Mouse (Mus musculus): ENCODE results near the gene Ms4a8a.
"Not testable (repeated sequence)": the region's sequence is repeated elsewhere in the genome, so short reads cannot be mapped to it uniquely, and the experiment has no call there.

DNA sequence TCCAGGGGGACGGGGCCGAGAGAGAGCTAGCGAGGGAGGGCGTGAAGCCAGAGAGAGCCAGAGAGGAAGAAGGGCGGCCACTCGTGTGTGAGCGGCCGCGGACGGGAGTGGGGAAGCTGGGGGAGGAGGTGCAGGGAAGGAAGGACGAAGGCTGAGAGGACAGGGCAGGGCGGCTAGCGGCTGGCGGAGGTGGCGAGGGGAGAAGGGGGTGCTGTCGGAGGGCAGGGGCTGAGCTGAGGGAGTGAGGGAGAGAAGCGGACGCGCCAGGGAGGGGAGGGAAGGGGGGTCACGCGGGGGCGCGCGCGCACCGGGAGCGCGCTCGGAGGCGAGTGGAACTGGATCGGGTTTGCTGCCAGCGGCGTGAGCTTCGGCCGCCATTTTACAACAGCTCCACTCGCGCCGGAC lies 40.1 kb upstream of the Ms4a8a start:
- not testable (repeated sequence) for TF ChIP-seq CTCF (IDR thresholded peaks at IDR 0.05; ENCODE audit: control insufficient read depth, insufficient read depth, insufficient read length); MYOG (IDR thresholded peaks at IDR 0.05; ENCODE audit: control insufficient read depth, extremely low read depth, insufficient read length); MAX (IDR thresholded peaks at IDR 0.05); FOSL1 (IDR thresholded peaks at IDR 0.05; ENCODE audit: insufficient read depth, low read length, poor library complexity, severe bottlenecking); USF1 (IDR thresholded peaks at IDR 0.05; ENCODE audit: low read depth); MYOD1 (IDR thresholded peaks at IDR 0.05; ENCODE audit: control insufficient read depth, insufficient read length, low read depth); CEBPB (IDR thresholded peaks at IDR 0.05; ENCODE audit: low read depth)
